ENCODE assay signal across 16 mouse cellular contexts in genomic region chr12:70251210-70251884, GRCm38 (mm10). TPM values are rescaled to one million over a fixed set of nuclear protein-coding genes. Genes with fewer than 3 reads are reported as not detected.
DNase-seq lines count a peak whose midpoint lies in the region; ATAC-seq lines count a peak whose summit lies in the region.
"Had no signal": no experiment of that assay in that cellular context is flagged by ENCODE, and none has a peak within 500 bp of the region (broad histone marks: within the 10 kb centered on the region; RNA-seq: fewer than 3 reads in every experiment).

No protein-coding gene starts in this region.

- no peak for DNase-seq in kidney, postnatal 10 days
- no peak for DNase-seq in midbrain, embryonic 14.5 days
- DNase-seq in midbrain, embryonic 10.5 days (ENCODE audit: low spot score), result no peak
- DNase-seq in left cerebral cortex, postnatal 36 days (ENCODE audit: low spot score in 2 of 2), result no peak
- no peak for DNase-seq in heart, adult 18-20 months
- DNase-seq: cerebellum, postnatal 14 days; forebrain, postnatal 0 days; kidney, postnatal 25 days; right cerebral cortex, adult 18-20 months had no signal

- peak; percentile 15; the same call in 1 of the 2 replicates for ATAC-seq in kidney, embryonic 15.5 days (replicated peaks; ENCODE audit: low FRiP score)
- ATAC-seq in midbrain, embryonic 14.5 days (ENCODE audit: low FRiP score, low TSS enrichment), result no peak
- peak; percentile 94 to 96 for ATAC-seq in hematopoietic stem cell, adult 5-6 weeks (replicated peaks in 1 of 2; ENCODE audit: insufficient read depth in 1 of 2, low FRiP score in 2 of 2, low TSS enrichment in 1 of 2, low read depth in 1 of 2, poor library complexity in 2 of 2, severe bottlenecking in 2 of 2)
- ATAC-seq: forebrain, postnatal 0 days; hindbrain, embryonic 16.5 days; intestine, postnatal 0 days had no signal

- no peaks in the 10 kb centered on the region for H3K9me3 ChIP-seq in kidney, embryonic 15.5 days (replicated peaks)
- H3K9me3 ChIP-seq in midbrain, embryonic 14.5 days (ENCODE audit: control insufficient read depth, low read length), result no peaks in the 10 kb centered on the region
- H3K9me3 ChIP-seq in midbrain, embryonic 10.5 days (replicated peaks), result no peaks in the 10 kb centered on the region
- H3K9me3 ChIP-seq: G1E; limb, embryonic 13.5 days; liver, embryonic 15.5 days had no signal

- H3K27ac ChIP-seq in kidney, embryonic 15.5 days, result no peak overlapping the region
- H3K27ac ChIP-seq in midbrain, embryonic 14.5 days (replicated peaks; ENCODE audit: low read depth, low read length), result 0 out of 2 replicates have a peak overlapping the region, but pooled peaks have one; percentile 28
- no peak overlapping the region; the same call in 1 of the 2 replicates for H3K27ac ChIP-seq in midbrain, embryonic 10.5 days (replicated peaks)
- H3K27ac ChIP-seq: limb, embryonic 13.5 days; liver, embryonic 15.5 days had no signal

- no peak overlapping the region for H3K4me3 ChIP-seq in kidney, embryonic 15.5 days (replicated peaks)
- no peak overlapping the region for H3K4me3 ChIP-seq in midbrain, embryonic 14.5 days (replicated peaks; ENCODE audit: low read depth, low read length)
- no peak overlapping the region for H3K4me3 ChIP-seq in midbrain, embryonic 10.5 days
- H3K4me3 ChIP-seq: limb, embryonic 13.5 days; liver, embryonic 15.5 days had no signal

- WGBS in kidney, embryonic 15.5 days, result 68% methylated on average over 15 of the region's 15 CpGs
- 74% methylated on average over 15 of the region's 15 CpGs for WGBS in midbrain, embryonic 14.5 days
- WGBS in midbrain, embryonic 10.5 days, result 83% methylated on average over 15 of the region's 15 CpGs

- H3K4me2 ChIP-seq in kidney, embryonic 15.5 days, result no peak overlapping the region
- no peak overlapping the region for H3K4me2 ChIP-seq in midbrain, embryonic 14.5 days (ENCODE audit: low read length)
- H3K4me2 ChIP-seq: limb, embryonic 13.5 days; liver, embryonic 15.5 days had no signal

- no peaks in the 10 kb centered on the region for H3K27me3 ChIP-seq in kidney, embryonic 15.5 days
- no peaks in the 10 kb centered on the region for H3K27me3 ChIP-seq in midbrain, embryonic 14.5 days (ENCODE audit: control insufficient read depth, insufficient read depth, low read length)
- no peaks in the 10 kb centered on the region for H3K27me3 ChIP-seq in midbrain, embryonic 10.5 days (ENCODE audit: low read depth, poor library complexity, severe bottlenecking)
- H3K27me3 ChIP-seq: limb, embryonic 13.5 days; liver, embryonic 15.5 days had no signal

- no peaks in the 10 kb centered on the region for H3K4me1 ChIP-seq in kidney, embryonic 15.5 days
- H3K4me1 ChIP-seq in midbrain, embryonic 14.5 days (ENCODE audit: control insufficient read depth, insufficient read depth, low read length), result peaks cover 32% of the 10 kb centered on the region
- peaks cover 54% of the 10 kb centered on the region for H3K4me1 ChIP-seq in midbrain, embryonic 10.5 days
- H3K4me1 ChIP-seq: limb, embryonic 13.5 days; liver, embryonic 15.5 days had no signal

- H3K9ac ChIP-seq in kidney, embryonic 15.5 days, result no peak overlapping the region
- no peak overlapping the region for H3K9ac ChIP-seq in midbrain, embryonic 14.5 days (replicated peaks; ENCODE audit: low read length)
- H3K9ac ChIP-seq: forebrain, postnatal 0 days; limb, embryonic 13.5 days; liver, embryonic 15.5 days had no signal

- no peaks in the 10 kb centered on the region for H3K36me3 ChIP-seq in kidney, embryonic 15.5 days
- no peaks in the 10 kb centered on the region for H3K36me3 ChIP-seq in midbrain, embryonic 14.5 days (ENCODE audit: control insufficient read depth, insufficient read depth, low read length)
- H3K36me3 ChIP-seq in midbrain, embryonic 10.5 days, result peaks cover 7% of the 10 kb centered on the region; the same call in 1 of the 2 replicates
- H3K36me3 ChIP-seq: G1E; limb, embryonic 13.5 days; liver, embryonic 15.5 days had no signal

- intact Hi-C loops in left cerebral cortex, postnatal 36 days (cut with DNase I), result loop anchor here (5.0 kb wide), 1 partner anchor 91 kb away; no protein-coding TSS in a partner anchor

RNA-seq across cellular contexts. Expression of gene Pygl, which starts 20.1 kb away (rescaled TPM):
- polyA plus RNA-seq in kidney, embryonic 15.5 days (2015; fragmentation: Nextera tagmentation; extraction: Ambion mirVana), result 37.6 and 38.5 TPM in 2 replicates
- polyA plus RNA-seq in midbrain, embryonic 14.5 days (2014; fragmentation: Nextera tagmentation; extraction: Ambion mirVana), result 5.2 and 6.1 TPM in 2 replicates
- 9.7 and 10.9 TPM in 2 replicates for polyA plus RNA-seq in midbrain, embryonic 10.5 days (2016; fragmentation: Nextera tagmentation; extraction: Ambion mirVana)
- 77.9 and 124 TPM in 2 replicates for total RNA-seq in hematopoietic stem cell, adult 5-6 weeks (2017)
- total RNA-seq in left cerebral cortex, postnatal 36 days (2021), result 1 to 10 TPM; 2.7 to 4.5 TPM
- total RNA-seq in heart, adult 18-20 months (2021), result 10 to 100 TPM in 1 of 2 experiments, 1 to 10 TPM in 1; 3.6 to 22.4 TPM
- polyA plus RNA-seq: G1E had no signal
